Mouse (Mus musculus): Measurements from ENCODE around the gene Bicdl1. TPM values are rescaled to one million over a fixed set of nuclear protein-coding genes. Genes with fewer than 3 reads are reported as not detected.

Gene Bicdl1
- total and polyA plus RNA-seq, 3 experiments = 2.6 to 5.5 (median 2.8) TPM

DNA sequence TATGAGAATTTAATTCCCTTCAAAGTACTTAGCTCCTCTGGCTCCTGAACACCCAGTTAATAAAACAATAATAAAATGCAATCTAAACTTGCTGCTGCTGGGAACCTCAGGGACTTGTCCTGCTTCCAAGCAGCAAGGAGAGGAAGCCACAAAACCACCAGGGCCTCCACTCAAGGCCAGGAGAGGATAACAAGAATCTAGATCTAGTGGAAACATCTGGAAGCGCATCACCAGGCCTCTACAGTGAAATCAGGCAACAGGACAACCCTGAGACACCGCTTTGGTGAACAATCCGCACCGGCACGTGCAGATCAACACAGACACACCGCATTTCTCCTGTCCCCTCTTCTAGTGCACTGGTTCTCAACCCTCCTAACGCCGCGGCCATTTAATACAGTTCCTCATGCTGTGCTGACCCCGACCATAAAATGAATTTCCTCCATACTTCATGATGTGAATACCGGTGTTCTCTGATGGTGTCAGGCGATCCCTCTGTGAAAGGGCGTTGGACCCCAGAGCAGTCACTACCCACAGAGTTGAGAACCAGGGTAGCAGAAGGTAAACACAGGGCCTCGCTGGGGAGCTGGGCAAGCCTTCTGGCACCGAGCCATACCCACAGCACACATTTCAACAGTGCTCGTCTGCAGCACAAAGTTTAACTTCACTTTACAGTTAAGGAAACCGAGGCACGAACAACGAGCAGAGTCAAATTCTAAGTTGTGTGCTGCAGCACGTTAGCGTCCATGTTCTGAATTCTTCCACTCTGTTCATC lies 9.0 kb downstream of the Bicdl1 start:
- H3K4me1 ChIP-seq (ENCODE audit: insufficient read depth, low read depth, low read length) = no peaks in the 10 kb centered on the region
- TF ChIP-seq CTCF (IDR thresholded peaks at IDR 0.05; ENCODE audit: low read depth, low read length) = no peak
- TF ChIP-seq GATA2 (IDR thresholded peaks at IDR 0.05; ENCODE audit: borderline replicate concordance, low read depth, low read length) = no peak
- no peak for TF ChIP-seq TAL1 (conservative IDR thresholded peaks at IDR 0.05; ENCODE audit: low read depth, low read length)
- ATAC-seq (ENCODE audit: extremely low read depth, insufficient number of reproducible peaks, low FRiP score, poor library complexity, severe bottlenecking) (no peak), DNase-seq (ENCODE audit: low spot score) (no peak)
- no peaks in the 10 kb centered on the region for H3K9me3 ChIP-seq (replicated peaks)
- no peak overlapping the region for H3K4me3 ChIP-seq (ENCODE audit: low read depth, low read length)
- no peaks in the 10 kb centered on the region for H3K36me3 ChIP-seq (replicated peaks)
- peaks cover 16% of the 10 kb centered on the region for H3K27me3 ChIP-seq (ENCODE audit: insufficient read depth, low read length)

DNA sequence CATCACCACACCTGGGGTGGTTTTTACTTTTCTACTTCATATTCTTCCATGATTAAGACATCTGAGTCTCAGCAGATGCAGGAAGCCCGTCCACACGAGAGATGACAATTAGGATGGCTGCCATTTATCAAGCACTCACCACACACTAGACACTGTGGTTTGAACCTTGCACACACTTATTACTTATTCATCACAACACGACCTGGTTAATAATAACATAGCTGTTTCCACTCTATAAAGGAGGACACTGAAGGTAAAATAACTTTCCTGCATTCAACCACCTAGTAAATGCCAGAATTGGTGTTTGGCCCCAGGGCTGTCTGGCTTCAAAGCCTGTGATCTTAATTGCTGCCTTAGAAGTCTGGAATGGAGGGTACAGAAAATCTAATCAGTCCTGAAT lies 10.7 kb downstream of the Bicdl1 start:
- no peak for DNase-seq (ENCODE audit: low spot score)
- H3K9me3 ChIP-seq (replicated peaks) = no peaks in the 10 kb centered on the region
- ATAC-seq (ENCODE audit: extremely low read depth, insufficient number of reproducible peaks, low FRiP score, poor library complexity, severe bottlenecking) = no peak

GRCm38 (mm10) chr5:115717693-115718092 lies 13.7 kb downstream of the Bicdl1 start:
- Histone ChIP-seq H3K36me3 (replicated peaks) (no peaks in the 10 kb centered on the region), H3K9me3 (replicated peaks) (no peaks in the 10 kb centered on the region), H3K4me1 (ENCODE audit: insufficient read depth, low read depth, low read length) (no peaks in the 10 kb centered on the region), H3K4me3 (ENCODE audit: low read depth, low read length) (no peak overlapping the region), H3K27me3 (ENCODE audit: insufficient read depth, low read length) (peaks cover 23% of the 10 kb centered on the region)
- ATAC-seq (ENCODE audit: extremely low read depth, insufficient number of reproducible peaks, low FRiP score, poor library complexity, severe bottlenecking) (no peak), DNase-seq (ENCODE audit: low spot score) (no peak)
- TF ChIP-seq CTCF (IDR thresholded peaks at IDR 0.05; ENCODE audit: low read depth, low read length) = no peak
- TF ChIP-seq POLR2AphosphoS5 (IDR thresholded peaks at IDR 0.05; ENCODE audit: insufficient replicate concordance, low read depth, low read length) = no peak

More for the DNA sequence above, 10.7 kb downstream of the Bicdl1 start:
- TF ChIP-seq GATA1 (IDR thresholded peaks at IDR 0.05; ENCODE audit: borderline replicate concordance, low read length) = no peak
- no peak for TF ChIP-seq POLR2AphosphoS5 (IDR thresholded peaks at IDR 0.05; ENCODE audit: insufficient replicate concordance, low read depth, low read length)
- no peak for TF ChIP-seq GATA2 (IDR thresholded peaks at IDR 0.05; ENCODE audit: borderline replicate concordance, low read depth, low read length)
- TF ChIP-seq TAL1 (conservative IDR thresholded peaks at IDR 0.05; ENCODE audit: low read depth, low read length) = no peak
- no peak for TF ChIP-seq CTCF (IDR thresholded peaks at IDR 0.05; ENCODE audit: low read depth, low read length)
- Histone ChIP-seq H3K4me3 (ENCODE audit: low read depth, low read length) (no peak overlapping the region), H3K36me3 (replicated peaks) (no peaks in the 10 kb centered on the region), H3K27me3 (ENCODE audit: insufficient read depth, low read length) (peaks cover 20% of the 10 kb centered on the region), H3K4me1 (ENCODE audit: insufficient read depth, low read depth, low read length) (no peaks in the 10 kb centered on the region)

DNA sequence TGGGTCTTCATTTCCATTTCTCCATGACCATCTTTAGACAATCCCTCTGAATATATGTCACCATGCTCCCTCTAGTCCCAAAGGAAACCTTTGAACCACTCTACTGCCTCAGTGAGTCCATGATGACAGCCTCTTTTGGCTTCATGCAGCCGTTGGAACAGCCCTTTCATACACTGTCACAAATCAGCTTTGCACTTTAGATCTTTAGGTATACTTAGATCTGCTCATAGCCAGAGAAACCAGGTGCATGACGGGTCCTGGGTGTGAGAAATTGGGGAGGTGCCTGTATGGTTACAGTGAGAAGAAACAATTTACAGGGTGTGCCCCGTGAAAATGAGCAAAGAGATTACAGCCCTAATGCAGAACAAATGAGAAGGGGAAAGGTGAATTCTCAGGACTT lies 14.3 kb downstream of the Bicdl1 start:
- H3K27me3 ChIP-seq (ENCODE audit: insufficient read depth, low read length) = peaks cover 21% of the 10 kb centered on the region
- DNase-seq (ENCODE audit: low spot score) (no peak), ATAC-seq (ENCODE audit: extremely low read depth, insufficient number of reproducible peaks, low FRiP score, poor library complexity, severe bottlenecking) (no peak)
- no peak for TF ChIP-seq TAL1 (conservative IDR thresholded peaks at IDR 0.05; ENCODE audit: low read depth, low read length)
- no peak for TF ChIP-seq GATA1 (IDR thresholded peaks at IDR 0.05; ENCODE audit: borderline replicate concordance, low read length)
- TF ChIP-seq POLR2AphosphoS5 (IDR thresholded peaks at IDR 0.05; ENCODE audit: insufficient replicate concordance, low read depth, low read length) = no peak
- no peak for TF ChIP-seq GATA2 (IDR thresholded peaks at IDR 0.05; ENCODE audit: borderline replicate concordance, low read depth, low read length)
- TF ChIP-seq CTCF (IDR thresholded peaks at IDR 0.05; ENCODE audit: low read depth, low read length) = no peak
- H3K4me1 ChIP-seq (ENCODE audit: insufficient read depth, low read depth, low read length) = no peaks in the 10 kb centered on the region
- H3K4me3 ChIP-seq (ENCODE audit: low read depth, low read length) = no peak overlapping the region
- no peaks in the 10 kb centered on the region for H3K36me3 ChIP-seq (replicated peaks)
- H3K9me3 ChIP-seq (replicated peaks) = no peaks in the 10 kb centered on the region

DNA sequence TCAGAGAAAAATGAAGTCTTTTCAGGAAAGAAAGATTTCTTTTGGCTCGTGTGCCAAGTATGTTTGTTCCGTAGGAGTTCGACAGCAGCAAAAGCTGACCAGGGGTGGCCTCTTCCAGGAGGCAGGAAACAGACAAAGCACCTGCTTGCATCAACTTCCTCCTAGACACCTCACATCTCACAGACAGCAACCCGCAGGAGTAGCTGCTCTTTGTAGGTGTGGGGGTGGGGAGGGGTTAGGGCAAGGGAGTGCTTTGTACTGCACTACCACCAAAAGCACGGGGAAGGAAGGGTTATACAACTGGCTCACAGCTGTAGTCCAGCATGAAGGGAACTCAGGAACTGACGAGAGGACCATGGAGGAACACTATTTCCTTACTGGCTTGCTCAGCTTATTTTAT lies 15.0 kb downstream of the Bicdl1 start:
- peaks cover 21% of the 10 kb centered on the region for H3K27me3 ChIP-seq (ENCODE audit: insufficient read depth, low read length)
- no peak for DNase-seq (ENCODE audit: low spot score)

GRCm38 (mm10) chr5:115714761-115715160 lies 16.7 kb downstream of the Bicdl1 start:
- Histone ChIP-seq H3K27me3 (ENCODE audit: insufficient read depth, low read length) (peaks cover 21% of the 10 kb centered on the region), H3K4me3 (ENCODE audit: low read depth, low read length) (no peak overlapping the region), H3K4me1 (ENCODE audit: insufficient read depth, low read depth, low read length) (no peaks in the 10 kb centered on the region), H3K9me3 (replicated peaks) (no peaks in the 10 kb centered on the region), H3K36me3 (replicated peaks) (no peaks in the 10 kb centered on the region)
- TF ChIP-seq TAL1 (conservative IDR thresholded peaks at IDR 0.05; ENCODE audit: low read depth, low read length) = no peak
- TF ChIP-seq GATA1 (IDR thresholded peaks at IDR 0.05; ENCODE audit: borderline replicate concordance, low read length) = no peak
- TF ChIP-seq POLR2AphosphoS5 (IDR thresholded peaks at IDR 0.05; ENCODE audit: insufficient replicate concordance, low read depth, low read length) = no peak
- TF ChIP-seq GATA2 (IDR thresholded peaks at IDR 0.05; ENCODE audit: borderline replicate concordance, low read depth, low read length) = no peak
- ATAC-seq (ENCODE audit: extremely low read depth, insufficient number of reproducible peaks, low FRiP score, poor library complexity, severe bottlenecking) (no peak), DNase-seq (ENCODE audit: low spot score) (no peak)

More for the DNA sequence above, 15.0 kb downstream of the Bicdl1 start:
- no peaks in the 10 kb centered on the region for H3K36me3 ChIP-seq (replicated peaks)
- TF ChIP-seq POLR2AphosphoS5 (IDR thresholded peaks at IDR 0.05; ENCODE audit: insufficient replicate concordance, low read depth, low read length) (no peak), GATA2 (IDR thresholded peaks at IDR 0.05; ENCODE audit: borderline replicate concordance, low read depth, low read length) (no peak), CTCF (IDR thresholded peaks at IDR 0.05; ENCODE audit: low read depth, low read length) (no peak), GATA1 (IDR thresholded peaks at IDR 0.05; ENCODE audit: borderline replicate concordance, low read length) (no peak), TAL1 (conservative IDR thresholded peaks at IDR 0.05; ENCODE audit: low read depth, low read length) (no peak)
- H3K9me3 ChIP-seq (replicated peaks) = no peaks in the 10 kb centered on the region
- no peak overlapping the region for H3K4me3 ChIP-seq (ENCODE audit: low read depth, low read length)
- ATAC-seq (ENCODE audit: extremely low read depth, insufficient number of reproducible peaks, low FRiP score, poor library complexity, severe bottlenecking) = no peak
- H3K4me1 ChIP-seq (ENCODE audit: insufficient read depth, low read depth, low read length) = no peaks in the 10 kb centered on the region
